Mouse (Mus musculus) retina, adult 2 months (tissue): Measurements from ENCODE around the gene Acot13.
"Not testable (repeated sequence)": the region's sequence is repeated elsewhere in the genome, so short reads cannot be mapped to it uniquely, and the experiment has no call there.

Source experiments
- DNase-seq: peaks from one replicate; pipeline ENCODE4 v3.0.0-alpha.2; 2012; ENCODE audit warnings: low read depth, low spot score

The Acot13 gene

GRCm38 (mm10) chr13:24786014-24786490 lies 45.3 kb downstream of the Acot13 start:
- DNase-seq: no peak

- no peak for DNase-seq
These were observed 49.4 kb downstream of the Acot13 start for GRCm38 (mm10) chr13:24781916-24782315.

DNA sequence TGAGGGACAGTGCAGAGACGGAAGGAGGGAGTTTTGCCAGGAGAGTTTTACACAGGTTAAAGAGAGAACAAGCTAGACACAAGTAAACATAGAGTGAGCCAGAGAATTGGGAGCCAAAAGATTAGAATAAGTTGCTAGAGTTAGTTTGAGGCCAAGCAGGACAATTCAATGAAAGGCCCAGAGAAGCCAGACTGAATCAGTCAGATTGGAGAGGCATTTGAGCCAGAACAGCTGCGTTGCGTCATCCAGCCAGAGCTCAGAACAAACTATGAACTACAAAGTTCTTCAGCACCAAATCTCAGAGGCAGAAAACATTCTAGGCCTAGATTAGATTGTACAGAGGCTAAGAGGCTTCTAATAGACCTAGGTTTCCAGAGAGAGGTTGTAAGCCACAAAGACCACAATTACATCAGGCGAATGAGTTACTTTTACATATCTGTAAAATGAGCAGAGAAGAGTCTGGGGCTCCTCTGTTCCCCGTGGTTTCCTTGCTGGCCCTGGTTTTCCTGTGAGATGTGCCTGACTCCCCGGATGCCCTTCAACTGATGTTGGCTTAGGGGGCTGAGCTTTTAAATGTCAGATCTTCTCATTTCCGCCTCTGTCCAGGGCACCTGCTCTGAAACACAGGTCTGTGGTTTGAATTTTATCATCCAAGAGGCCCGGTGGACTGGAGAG lies 52.5 kb downstream of the Acot13 start:
- no peak for DNase-seq

- no peak for DNase-seq
These were observed 53.3 kb downstream of the Acot13 start for GRCm38 (mm10) chr13:24778026-24778425.

DNA sequence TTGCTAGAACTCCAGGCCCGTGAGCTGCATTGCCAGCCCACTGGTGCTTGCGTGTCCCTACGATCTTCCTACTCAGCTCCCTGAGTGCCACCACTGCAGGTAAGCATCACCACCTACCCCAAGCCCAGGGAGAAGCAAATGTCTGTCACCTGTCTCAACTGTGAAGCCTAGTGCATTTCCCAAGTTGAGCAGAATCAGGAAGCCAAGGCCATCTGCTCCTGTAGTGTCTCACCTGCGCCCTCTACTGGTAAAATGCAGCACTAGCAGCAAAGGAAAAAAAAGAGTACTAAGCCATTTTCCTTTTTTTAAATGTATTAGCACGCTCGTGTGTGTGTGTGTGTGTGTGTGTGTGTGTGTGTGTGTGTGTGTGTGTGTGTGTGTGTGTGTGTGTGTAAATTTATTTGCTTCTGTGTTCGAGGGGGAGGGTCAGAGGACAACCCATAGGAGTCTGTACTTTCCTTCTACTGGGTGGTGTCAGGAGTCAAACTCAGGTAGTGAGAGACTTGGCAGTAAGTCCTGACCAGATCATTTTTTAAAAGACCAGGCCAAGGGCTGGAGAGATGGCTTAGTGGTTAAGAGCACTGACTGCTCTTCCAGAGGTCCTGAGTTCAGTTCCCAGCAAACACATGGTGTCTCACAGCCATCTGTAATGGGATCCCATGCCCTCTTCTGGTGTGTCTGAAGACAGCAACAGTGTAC lies 55.0 kb downstream of the Acot13 start:
- no peak for DNase-seq

GRCm38 (mm10) chr13:24771482-24771881 lies 59.9 kb downstream of the Acot13 start:
- not testable (repeated sequence) for DNase-seq
